Mouse (Mus musculus) midbrain, embryonic 10.5 days (tissue): Measurements from ENCODE around the gene Fgfr3. TPM values are rescaled to one million over a fixed set of nuclear protein-coding genes. Genes with fewer than 3 reads are reported as not detected.

Source experiments
- DNase-seq: peaks from one replicate; pipeline ENCODE4 v3.0.0-alpha.2; 2017; ENCODE audit warnings: low spot score
- H3K27ac ChIP-seq: fragments of 300-500 bp; sonication (generic); replicated peaks from 2 replicates; pipeline ENCODE4 v1.5.1; 2016; ENCODE audit warnings: mild to moderate bottlenecking
- H3K27me3 ChIP-seq: fragments of 300-500 bp; sonication (generic); 2 replicates; pipeline ENCODE4 v1.6.1; 2016; ENCODE audit warnings: low read depth, mild to moderate bottlenecking; ENCODE audit not compliant: poor library complexity, severe bottlenecking
- H3K36me3 ChIP-seq: fragments of 300-500 bp; sonication (generic); 2 replicates; pipeline ENCODE4 v1.6.1; 2016; ENCODE audit warnings: mild to moderate bottlenecking, moderate library complexity
- H3K4me1 ChIP-seq: fragments of 300-500 bp; sonication (generic); 2 replicates; pipeline ENCODE4 v1.6.1; 2016
- H3K4me3 ChIP-seq: fragments of 300-500 bp; sonication (generic); 2 replicates; pipeline ENCODE4 v1.5.1; 2016; ENCODE audit warnings: mild to moderate bottlenecking, moderate library complexity
- H3K9me3 ChIP-seq: fragments of 300-500 bp; sonication (generic); replicated peaks from 2 replicates; pipeline ENCODE4 v1.6.1; 2016; ENCODE audit warnings: mild to moderate bottlenecking
- whole genome bisulfite sequencing: fragments of 180-500 bp; shearing (Covaris S2); methylation state at CpG from one replicate; pipeline ENCODE4 v1.1.7; 2016; 5-methylcytosine and 5-hydroxymethylcytosine counted together
- polyA plus RNA-seq: library from polyadenylated mRNA; unstranded; fragments of >200 nt; fragmentation: Nextera tagmentation; extraction: Ambion mirVana; gene quantifications from 2 replicates; pipeline ENCODE4 v1.2.1, GENCODE M21; 2016

Gene Fgfr3
- polyA plus RNA-seq, 1 experiment from 2014 or later, result 68.3 TPM

DNA sequence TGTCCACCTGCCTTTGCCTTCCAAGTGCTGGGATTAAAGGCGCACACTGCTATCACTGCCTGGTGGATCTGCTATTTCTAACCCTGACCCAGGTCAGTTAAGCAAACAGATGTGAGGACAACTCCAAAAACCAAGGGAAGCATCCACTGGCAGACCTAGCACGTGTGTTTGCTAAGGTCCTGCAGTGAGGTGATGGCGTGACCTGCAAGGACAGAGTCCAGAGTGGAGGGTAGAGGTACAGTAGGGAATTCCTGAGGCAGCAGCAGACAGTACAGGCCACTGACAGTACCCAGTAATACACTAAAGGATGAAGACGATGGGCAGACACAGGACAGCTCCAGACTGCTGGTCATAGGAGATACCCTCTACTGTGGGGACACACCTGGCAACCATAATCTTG is 19.1 kb downstream of the Fgfr3 start:
- peaks cover 82% of the 10 kb centered on the region for H3K36me3 ChIP-seq
- no peak overlapping the region for H3K4me3 ChIP-seq

GRCm38 (mm10) chr5:33743481-33743880 is 22.0 kb downstream of the Fgfr3 start:
- Histone ChIP-seq H3K27ac (no peak overlapping the region), H3K36me3 (peaks cover 95% of the 10 kb centered on the region), H3K27me3 (no peaks in the 10 kb centered on the region), H3K9me3 (no peaks in the 10 kb centered on the region), H3K4me3 (no peak overlapping the region), H3K4me1 (no peaks in the 10 kb centered on the region)
- DNase-seq, result no peak
- WGBS, result 94% methylated on average over 8 of the region's 8 CpGs

More for the DNA sequence above, 19.1 kb downstream of the Fgfr3 start:
- no peak for DNase-seq
- no peak overlapping the region for H3K27ac ChIP-seq
- no peaks in the 10 kb centered on the region for H3K9me3 ChIP-seq
- WGBS, result 87% methylated on average over 4 of the region's 4 CpGs
- H3K27me3 ChIP-seq, result no peaks in the 10 kb centered on the region
- no peaks in the 10 kb centered on the region for H3K4me1 ChIP-seq

GRCm38 (mm10) chr5:33777195-33777594 is 55.7 kb downstream of the Fgfr3 start:
- no peak overlapping the region for H3K4me3 ChIP-seq
- no peaks in the 10 kb centered on the region for H3K27me3 ChIP-seq
- H3K36me3 ChIP-seq, result peaks cover 47% of the 10 kb centered on the region
- no peak for DNase-seq
- no peak overlapping the region for H3K27ac ChIP-seq
- no peaks in the 10 kb centered on the region for H3K9me3 ChIP-seq
- H3K4me1 ChIP-seq, result peaks cover 15% of the 10 kb centered on the region

DNA sequence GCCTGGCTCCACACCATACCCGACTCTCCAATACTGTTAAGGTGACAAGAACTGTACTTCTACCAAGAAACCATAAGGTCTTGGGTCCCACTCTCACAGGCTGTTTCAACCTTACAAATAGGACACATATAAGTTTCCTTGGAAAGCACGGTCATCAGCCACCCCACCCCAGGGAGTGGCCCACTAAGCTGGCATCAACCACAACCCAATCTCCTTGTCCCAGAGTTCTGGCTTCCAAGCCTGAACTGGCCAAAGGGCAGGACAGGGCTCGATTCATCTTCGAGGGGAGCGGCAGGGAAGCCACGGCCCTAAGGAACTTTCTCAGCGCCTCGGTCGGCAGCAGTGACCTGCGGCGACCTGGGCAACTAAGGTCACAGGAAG is 60.5 kb downstream of the Fgfr3 start:
- Histone ChIP-seq H3K4me1 (peaks cover 26% of the 10 kb centered on the region), H3K36me3 (peaks cover 16% of the 10 kb centered on the region), H3K4me3 (peak overlapping the region; percentile 93), H3K27me3 (no peaks in the 10 kb centered on the region), H3K27ac (peak overlapping the region; percentile 94), H3K9me3 (no peaks in the 10 kb centered on the region)
- 8% methylated on average over 11 of the region's 11 CpGs for WGBS
- DNase-seq, result no peak

- peak; percentile 95 for DNase-seq
- Histone ChIP-seq H3K27me3 (no peaks in the 10 kb centered on the region), H3K36me3 (peaks cover 11% of the 10 kb centered on the region), H3K9me3 (no peaks in the 10 kb centered on the region), H3K4me3 (peak within 1 kb of the TSS; percentile 93), H3K4me1 (peaks cover 26% of the 10 kb centered on the region), H3K27ac (peak within 1 kb of the TSS; percentile 94)
- WGBS, result under 1% methylated on average over 65 of the region's 65 CpGs
These were observed 61.0 kb downstream of the Fgfr3 start, which contains the start of gene Letm1 for GRCm38 (mm10) chr5:33782345-33782998. Letm1 (minus strand) TSS chr5:33782817.

DNA sequence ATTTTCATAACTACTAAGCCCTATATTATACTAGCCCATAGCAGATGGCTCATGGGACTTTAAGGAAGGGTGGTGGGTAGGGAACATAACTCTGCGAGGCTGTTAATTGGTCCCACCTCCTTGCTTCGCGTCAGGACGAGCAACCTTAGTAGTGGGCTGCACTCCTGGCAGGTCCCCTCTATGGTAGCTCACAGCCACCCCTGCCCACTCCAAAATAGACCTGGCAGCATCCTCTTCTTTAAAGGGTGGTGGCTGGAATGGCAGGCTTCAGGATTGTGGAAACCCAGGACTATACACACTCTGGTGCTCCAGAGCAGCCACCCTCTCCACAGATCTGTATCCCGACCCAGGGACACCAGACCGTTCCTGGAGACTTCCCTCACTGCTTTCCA is 61.5 kb downstream of the Fgfr3 start:
- Histone ChIP-seq H3K4me3 (peak overlapping the region; percentile 93), H3K27ac (peak overlapping the region; percentile 94), H3K4me1 (peaks cover 26% of the 10 kb centered on the region), H3K9me3 (no peaks in the 10 kb centered on the region), H3K27me3 (no peaks in the 10 kb centered on the region), H3K36me3 (peaks cover 6% of the 10 kb centered on the region)
- WGBS, result 13% methylated on average over 6 of the region's 6 CpGs
- no peak for DNase-seq

Other genes starting within 250 kb of the Fgfr3 start
- 63.9 and 70.4 TPM in 2 replicates for gene Fam53a, start 92.0 kb upstream of the Fgfr3 start, polyA plus RNA-seq
- 0.27 and 0.71 TPM in 2 replicates for gene Gm9903, start 91.7 kb upstream of the Fgfr3 start, polyA plus RNA-seq
- 309 and 347 TPM in 2 replicates for gene Slbp, start 69.1 kb upstream of the Fgfr3 start, polyA plus RNA-seq
- 317 and 336 TPM in 2 replicates for gene Tacc3, start 63.5 kb upstream of the Fgfr3 start, polyA plus RNA-seq
- 38.2 and 46.0 TPM in 2 replicates for gene Tmem129, start 63.3 kb upstream of the Fgfr3 start, polyA plus RNA-seq
- 47.7 and 50.6 TPM in 2 replicates for gene Letm1, start 61.1 kb downstream of the Fgfr3 start, polyA plus RNA-seq
- gene Nsd2, start 99.1 kb downstream of the Fgfr3 start, polyA plus RNA-seq, result 91.0 and 97.6 TPM in 2 replicates
- gene Nelfa, start 214.7 kb downstream of the Fgfr3 start, polyA plus RNA-seq, result 85.4 and 88.1 TPM in 2 replicates